Mouse (Mus musculus): ENCODE data around the gene Bnc1.

Gene Bnc1

DNA sequence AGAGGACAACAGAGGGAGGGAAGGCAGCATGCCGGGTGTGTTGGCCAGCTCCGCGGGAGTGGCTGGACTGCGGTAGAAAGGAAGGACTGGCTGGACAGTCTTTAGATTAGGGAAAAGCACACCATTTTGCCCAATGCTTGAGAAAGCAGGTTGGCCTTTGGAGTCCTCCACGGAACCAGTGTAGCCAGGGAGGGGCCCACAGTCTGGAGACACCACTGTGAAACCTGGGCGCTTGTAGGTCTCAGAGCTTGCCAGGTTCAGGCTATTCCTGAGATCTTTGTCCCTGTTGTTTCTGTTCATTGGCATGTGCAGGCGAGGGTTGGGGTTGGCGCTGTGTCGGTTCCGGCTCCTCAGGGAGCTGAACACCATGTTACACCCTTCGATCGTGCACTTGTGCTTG lies 18.2 kb downstream of the Bnc1 start:
- no peak for DNase-seq (ENCODE audit: low spot score)

DNA sequence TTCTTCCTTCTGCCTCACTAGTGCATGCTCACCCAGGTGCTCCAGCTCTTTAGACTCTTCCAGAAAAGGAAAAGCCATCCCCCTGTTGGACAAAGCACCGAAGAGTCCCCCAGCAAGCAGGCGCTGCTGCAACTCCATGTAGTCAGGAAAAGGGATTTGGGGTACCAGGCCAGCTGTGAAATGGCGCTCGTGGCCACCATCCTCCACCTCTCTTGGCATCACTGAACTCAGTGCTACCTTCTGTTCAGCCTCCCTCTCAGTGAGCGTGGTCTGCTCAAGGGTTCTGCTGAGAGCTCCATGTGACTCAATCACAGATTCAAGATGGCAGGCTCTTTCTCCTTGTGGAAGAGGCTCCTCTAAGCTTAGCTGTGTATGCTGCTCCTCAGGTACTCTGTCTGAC lies 18.8 kb downstream of the Bnc1 start:
- no peak for DNase-seq (ENCODE audit: low spot score)

DNA sequence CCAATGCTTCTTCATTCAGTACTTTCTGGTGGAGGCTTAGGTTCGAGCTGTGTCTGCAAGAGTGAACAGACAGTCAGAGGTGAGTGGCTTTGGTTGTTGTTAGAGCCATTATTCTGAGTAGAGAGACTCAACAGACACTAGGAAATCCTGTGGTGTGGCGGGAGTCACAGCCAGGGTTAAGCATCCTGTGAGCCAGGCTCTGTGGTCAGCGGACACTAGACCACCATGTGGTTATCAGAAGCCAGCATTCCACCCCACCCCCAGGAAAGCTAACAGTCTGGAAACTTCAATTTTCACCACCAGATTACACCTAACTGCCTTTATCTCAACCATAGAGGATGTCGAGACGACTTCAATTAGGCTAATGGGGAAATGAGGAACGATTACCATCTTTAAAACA lies 23.1 kb downstream of the Bnc1 start:
- no peak for DNase-seq (ENCODE audit: low spot score)

DNA sequence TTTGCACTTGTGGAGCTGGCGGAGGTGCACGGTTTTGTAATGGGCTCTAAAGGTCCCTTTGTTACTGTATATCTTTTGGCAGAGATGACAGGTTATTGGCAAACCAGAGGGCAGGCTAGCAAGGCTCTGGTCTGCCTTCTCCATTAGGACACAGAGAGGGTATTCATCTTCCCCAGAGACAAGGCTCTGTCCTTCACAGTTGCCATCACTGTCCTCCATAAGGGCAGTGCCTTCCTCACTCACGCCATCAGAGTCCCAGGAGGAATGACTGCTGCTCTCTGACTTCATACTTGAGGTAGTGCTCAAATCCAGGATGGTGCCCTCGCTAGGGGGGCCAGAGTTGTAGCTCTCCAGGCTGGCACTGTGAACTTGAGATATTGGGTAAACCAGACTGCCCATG lies 23.6 kb downstream of the Bnc1 start:
- no peak for DNase-seq (ENCODE audit: low spot score)

DNA sequence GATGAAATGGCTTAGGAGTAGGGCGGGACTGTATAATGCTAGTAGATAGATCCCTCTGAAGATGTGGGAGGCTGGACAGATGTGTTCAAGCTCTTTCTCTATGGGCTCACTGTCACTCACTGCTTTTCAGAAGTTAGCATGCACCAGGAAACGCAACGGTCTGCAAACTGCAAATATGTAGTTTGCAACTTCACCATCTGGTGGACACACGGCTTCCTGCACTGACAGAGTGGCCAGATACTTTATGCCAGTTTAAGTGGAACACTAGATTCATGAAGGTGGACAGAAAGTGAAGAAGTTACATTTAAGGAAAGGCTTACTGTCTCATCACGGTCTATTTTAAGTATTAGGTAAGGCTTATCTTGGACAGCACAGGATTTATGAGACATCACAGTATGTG lies 25.9 kb downstream of the Bnc1 start:
- DNase-seq (ENCODE audit: low spot score), result no peak

DNA sequence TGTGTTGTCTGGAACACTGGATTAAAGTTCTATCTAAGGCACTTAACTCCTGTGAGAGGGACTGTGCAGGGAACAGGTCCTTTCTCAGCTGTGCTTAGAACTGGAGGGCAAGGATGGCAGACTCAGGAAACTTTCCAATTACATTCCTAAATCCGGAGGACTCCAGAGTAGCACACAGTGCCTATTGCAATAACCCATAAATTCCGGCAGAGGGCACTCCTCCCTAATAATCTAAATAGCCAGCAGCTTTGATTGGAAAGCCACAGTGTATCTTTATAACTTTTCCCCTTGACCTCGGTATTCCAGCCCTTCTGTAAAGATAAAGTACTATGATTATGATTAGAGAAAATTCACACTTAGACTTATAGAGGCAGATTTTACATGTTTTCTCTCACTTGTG lies 32.4 kb downstream of the Bnc1 start:
- no peak for DNase-seq (ENCODE audit: low spot score)

DNA sequence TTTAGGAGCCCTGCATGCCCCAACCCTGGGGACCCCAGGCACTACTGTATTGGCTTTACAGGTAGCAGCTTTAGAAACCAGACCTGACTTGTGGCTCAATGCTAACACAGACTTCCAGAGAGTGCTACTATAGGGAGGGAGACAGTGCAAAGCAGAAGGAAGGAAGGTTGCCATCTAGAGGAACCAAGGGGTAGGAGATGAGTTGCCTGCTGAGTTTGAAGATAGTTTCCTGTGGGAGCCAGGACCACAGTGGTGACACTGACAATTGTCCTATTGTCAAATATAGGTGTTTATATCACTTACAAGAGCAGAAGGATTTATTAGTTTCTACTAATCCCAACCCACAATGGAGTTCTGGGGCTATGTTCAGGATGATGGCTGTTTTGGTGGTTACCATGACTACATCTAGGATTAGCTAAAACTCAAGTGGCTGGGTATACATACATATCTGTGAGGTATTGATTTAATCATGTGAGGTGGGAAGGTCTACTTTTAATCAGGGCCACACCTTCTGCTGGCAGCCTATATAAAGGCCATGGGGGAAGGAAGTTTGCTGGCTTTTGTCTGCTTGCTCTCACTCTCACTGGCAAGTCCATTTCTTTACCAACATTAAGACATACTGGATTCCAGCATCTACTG lies 37.8 kb downstream of the Bnc1 start:
- no peak for DNase-seq (ENCODE audit: low spot score)

DNA sequence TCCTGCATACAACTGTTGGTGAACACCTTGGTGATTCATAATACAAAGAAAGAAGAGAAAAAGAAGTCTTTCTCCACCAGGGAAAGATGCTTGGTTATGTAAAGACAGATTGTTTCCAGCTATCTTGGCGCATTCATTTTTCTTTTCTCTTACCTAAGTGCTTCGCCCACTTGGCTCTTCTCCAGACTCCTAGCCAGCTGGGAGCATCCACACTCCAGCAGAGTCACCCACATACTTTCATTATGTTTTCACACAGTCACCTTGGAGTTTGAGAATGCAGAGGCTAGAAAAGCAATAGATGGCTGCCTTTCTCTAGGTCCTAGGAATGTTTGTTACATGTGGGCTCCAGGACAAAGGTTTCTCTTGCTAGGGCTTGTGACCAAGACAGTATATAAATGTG lies 41.6 kb downstream of the Bnc1 start:
- no peak for DNase-seq (ENCODE audit: low spot score)

DNA sequence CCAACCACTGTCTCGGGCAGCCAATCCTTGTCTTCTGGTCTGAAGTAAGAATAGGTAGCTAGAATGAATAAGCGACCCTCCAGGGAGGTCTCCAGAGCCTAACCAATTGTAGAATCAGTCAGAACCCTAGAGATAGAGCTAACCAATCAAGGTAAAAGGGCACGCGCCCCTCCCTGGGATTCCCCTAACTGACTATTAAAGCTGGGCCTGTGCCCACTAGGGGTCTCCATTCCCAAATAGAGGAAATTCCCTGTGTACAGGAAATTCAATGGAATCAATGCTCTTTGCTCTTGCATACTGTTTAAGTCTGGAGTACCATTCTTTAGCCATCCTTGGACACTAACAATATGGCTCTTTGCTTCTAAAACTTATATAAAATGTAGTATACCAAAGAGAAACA lies 46.7 kb downstream of the Bnc1 start:
- DNase-seq (ENCODE audit: low spot score), result no peak

DNA sequence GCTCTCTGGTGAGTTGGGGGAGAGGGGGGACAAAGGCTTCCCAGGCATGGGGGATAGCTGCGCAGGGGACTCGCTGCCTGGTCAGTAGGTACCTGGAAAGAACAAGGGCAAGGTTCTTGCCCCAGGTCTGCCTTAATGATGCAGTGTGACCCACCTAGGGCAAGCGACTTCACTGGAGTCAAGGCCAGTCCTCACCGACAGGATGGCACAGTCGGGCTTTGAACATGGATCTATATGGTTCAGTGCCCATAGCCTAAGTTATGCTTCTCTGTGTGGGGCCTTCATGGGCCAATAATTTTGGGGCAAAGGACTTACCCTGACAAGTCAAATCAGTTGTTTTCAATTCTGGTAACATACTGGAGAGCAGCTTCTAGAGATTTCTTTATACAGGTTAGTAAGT lies 57.3 kb downstream of the Bnc1 start:
- no peak for DNase-seq (ENCODE audit: low spot score)

DNA sequence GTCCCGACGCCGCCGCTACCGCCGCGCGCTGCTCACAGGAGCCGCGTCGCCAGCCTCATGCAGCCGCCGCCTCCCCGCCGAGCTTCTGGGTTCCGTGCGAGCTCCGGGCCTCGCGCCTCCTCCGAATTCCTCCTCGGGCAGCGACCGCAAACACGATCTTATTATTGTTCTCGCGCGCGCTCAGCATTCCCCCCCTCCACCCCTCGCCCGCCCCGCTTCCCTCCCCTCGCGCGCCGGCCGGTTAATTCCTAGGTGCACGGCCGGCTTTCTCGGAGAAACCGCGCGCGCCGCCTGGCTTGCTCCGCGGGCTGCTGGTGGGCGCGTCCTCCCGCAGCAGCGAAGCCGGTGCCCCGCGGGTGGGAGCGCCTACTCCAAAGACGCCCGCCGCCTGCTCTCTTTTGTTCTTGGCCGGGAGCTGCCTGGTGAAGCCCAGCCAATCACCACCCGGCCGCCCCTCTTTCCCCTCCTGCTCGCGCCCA lies 57.8 kb downstream of the Bnc1 start, which contains the start of gene Hdgfl3:
Hdgfl3 (minus strand) TSS at position 207 of the 479 bp plus-strand sequence.
- peak; percentile 82 for DNase-seq (ENCODE audit: low spot score)

DNA sequence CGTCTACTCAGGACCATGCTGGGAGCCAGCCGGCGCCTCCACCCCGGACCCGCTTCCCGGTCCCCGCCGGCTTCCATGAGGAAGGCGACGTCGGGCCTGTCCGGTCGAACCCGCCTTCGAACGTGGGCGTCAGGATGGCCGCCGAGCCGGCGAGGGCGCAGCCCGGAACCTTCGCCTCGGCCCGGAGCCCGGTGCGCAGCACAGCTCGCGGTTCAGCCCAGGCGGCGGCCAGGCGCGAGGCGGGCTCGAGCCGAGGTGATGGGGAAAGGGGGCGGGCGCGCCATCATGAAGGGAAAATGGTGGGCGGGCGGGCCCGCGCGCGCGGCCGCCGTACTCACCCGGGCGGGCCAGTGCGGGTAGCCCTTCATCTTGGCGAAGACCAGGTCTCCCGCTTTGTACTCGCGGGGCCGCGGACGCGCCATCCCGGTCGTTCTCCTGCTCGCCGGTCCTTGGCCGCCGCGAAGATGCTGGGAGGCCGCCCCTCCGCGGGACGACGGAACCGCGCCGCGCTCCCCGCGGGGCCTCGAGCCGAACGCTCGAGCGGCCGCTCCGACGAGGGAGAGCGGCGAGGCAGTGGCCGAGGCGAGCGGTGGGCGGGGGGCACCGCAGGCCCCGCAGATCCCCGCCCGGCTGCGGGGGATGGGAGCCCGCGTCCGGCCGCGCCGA lies 58.4 kb downstream of the Bnc1 start:
- DNase-seq (ENCODE audit: low spot score), result peak; percentile 72

DNA sequence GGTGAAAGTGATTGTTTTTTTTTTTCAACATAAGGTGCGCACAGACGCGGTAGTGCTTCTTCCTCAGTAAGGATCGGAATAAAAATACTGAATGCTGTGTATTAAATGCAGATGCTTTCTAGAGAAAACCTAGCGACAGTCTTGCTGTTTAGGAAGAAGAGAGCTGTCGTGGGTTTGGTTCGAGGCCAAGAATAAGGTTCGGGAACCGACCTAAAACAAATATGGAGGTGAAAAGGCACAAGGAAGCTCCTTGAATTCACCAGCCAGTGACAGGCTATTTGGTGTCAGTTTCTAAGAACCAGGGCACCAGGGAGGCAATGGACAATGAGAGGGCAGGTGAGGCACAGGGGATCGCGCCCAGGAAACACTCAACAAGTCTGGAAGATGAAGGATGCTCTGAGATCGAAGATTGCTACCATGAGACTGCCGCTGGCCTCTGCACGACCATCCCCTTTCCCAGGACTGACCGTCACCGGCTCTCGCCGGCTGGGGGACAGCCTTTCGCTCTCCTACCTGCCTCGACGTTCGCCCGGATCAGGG lies 59.0 kb downstream of the Bnc1 start:
- DNase-seq (ENCODE audit: low spot score), result no peak

DNA sequence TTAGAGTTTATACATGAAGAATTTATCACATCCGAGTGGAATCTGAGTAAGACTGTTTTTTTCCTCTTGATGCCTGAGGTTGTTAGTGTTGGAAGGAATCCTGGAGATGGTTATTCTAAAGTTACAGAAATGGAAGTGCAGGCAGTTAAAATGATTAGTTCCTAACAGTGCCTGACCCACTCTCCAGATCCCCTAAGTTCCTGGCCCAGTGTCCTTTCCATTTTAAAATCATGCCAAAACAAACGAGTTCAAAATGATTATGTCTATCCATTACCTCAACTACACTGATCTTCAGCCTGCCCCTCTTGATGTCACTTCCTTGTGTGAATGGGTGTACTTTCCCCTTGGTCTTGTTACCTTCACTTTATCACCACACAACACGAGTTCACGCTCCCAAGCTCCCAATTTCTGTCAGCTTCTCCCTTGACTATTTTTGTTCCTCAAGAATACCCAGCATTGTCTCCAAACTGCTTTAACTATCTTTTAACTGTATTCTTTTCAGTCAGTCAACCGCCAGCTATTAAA lies 59.5 kb downstream of the Bnc1 start:
- no peak for DNase-seq (ENCODE audit: low spot score)

DNA sequence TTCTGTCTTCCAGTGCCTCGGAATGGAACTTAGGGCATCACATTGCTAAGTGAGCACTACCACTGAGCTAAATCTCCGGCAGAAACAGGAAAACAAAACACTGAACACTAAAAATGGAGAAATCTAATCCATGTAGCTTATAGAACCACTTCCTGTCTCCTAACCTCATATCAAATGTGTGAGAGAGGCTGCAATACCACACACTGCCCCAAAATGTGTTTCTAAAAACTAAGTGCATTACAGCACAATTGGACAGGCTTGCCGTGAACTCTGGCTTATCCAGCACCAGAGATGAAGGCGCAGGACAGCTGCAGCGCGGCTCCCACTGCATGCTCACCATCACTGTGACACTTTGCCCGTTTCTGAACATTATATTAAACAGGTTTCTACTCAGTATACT lies 63.1 kb downstream of the Bnc1 start:
- no peak for DNase-seq (ENCODE audit: low spot score)

DNA sequence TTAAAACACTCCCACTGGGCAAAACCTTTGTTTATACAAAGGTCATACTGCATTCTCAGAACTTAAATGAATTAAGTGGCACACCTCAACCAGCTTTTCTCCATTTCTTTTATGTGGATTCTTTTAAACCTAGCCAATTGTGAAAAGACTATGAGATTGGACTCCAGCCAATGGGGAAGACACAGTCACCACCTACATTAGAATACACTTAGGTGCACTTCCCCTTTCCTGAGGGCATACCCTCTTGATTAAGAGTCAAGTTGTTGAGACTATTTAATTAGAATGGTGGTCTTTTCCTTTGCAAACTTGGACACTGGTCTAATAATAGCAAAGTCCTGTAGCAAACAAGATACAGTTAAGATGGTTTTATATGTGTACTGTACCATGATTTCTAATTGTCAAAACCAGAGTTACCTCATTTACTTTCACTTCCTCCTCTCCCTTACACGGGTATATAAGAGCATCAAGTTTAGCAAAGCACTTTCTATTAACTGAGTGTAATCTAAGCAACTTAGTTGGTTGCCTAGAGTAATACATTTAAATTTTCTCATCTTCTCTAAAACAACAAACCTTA lies 70.6 kb downstream of the Bnc1 start:
- no peak for DNase-seq (ENCODE audit: low spot score)

DNA sequence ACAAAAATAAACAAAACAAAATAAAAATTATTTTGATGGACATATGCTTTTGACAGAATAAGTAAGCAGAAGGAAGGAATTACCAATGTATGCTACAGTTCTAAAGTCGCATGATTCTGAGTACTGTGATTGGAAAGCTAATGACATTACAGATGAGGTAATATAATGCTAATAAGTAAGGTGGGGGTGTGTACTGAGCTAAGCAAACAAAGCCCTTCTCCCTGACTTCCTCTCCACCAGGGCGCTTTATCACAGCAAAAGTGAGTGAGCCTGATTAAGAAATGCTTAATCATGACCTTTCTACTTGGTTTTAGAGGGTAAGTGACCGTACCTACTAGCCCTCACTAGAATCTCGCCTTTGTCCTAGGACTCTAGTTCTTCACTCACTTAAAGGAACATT lies 71.8 kb downstream of the Bnc1 start:
- no peak for DNase-seq (ENCODE audit: low spot score)

DNA sequence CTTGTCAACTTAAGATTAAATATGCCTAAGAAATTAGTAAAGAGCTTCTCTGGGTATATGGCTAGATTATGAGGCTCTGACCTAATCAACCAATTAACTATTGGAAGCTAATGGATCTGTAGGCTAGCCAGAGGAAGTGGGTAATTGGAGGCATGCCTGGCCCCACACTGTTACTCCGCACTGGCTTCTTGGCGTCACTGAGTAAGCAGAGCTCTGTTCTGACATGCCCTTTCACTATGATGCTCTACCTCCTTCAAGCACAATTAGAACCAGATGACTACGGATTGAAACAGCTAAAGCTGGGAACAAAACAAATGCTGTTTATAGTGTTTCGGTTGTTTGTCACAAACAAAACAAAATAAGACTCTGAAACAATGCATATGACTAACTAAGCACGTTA lies 73.8 kb downstream of the Bnc1 start:
- no peak for DNase-seq (ENCODE audit: low spot score)
